ENCODE assay signal across 8 mouse cellular contexts in the genomic region with DNA sequence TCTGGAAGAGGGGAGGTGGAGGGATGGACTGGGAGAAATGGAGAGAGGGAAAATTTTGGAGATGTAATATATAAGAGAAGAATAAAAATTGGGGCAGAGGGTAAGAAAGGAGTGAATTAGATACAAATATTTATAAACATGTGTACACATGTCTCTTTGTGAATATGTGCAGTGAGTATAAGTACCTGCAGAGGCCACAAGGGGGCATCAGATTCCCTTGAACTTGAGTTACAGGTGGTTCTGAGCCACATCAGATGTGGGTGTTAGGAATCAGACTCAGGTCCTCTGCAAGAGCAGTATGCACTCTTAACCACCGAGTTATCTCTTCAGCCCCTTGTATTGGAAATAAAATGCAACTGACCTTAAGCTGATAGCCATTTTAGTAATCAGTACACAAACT. TPM values are rescaled to one million over a fixed set of nuclear protein-coding genes. Genes with fewer than 3 reads are reported as not detected.
DNase-seq lines count a peak whose midpoint lies in the region; ATAC-seq and TF ChIP-seq lines count a peak whose summit lies in the region.

No protein-coding gene starts in this region.

- H3K27me3 ChIP-seq in intestine, embryonic 16.5 days (replicated peaks; ENCODE audit: control insufficient read depth, insufficient read depth, low read length), result no peaks in the 10 kb centered on the region

- peak; percentile 37 to 41 for DNase-seq in layer of hippocampus, postnatal 10 days (ENCODE audit: low spot score in 2 of 2)
- DNase-seq in layer of hippocampus, adult 9-10 months (ENCODE audit: low spot score), result no peak
- peak; percentile 58 for DNase-seq in ES-E14 (ENCODE audit: low read depth, low spot score)
- DNase-seq in adrenal gland, postnatal 25 days, result peak; percentile 47
- peak; percentile 11 for DNase-seq in forelimb bud, embryonic 11.5 days (ENCODE audit: low read depth, low spot score)
- DNase-seq in lung, adult 2 months, result peak; percentile 33
- DNase-seq in spleen, postnatal 36 days (ENCODE audit: low spot score in 2 of 2), result peak; percentile 31 to 42

- no peaks in the 10 kb centered on the region for H3K4me1 ChIP-seq in ES-E14 (ENCODE audit: control insufficient read depth in 2 of 2, insufficient read depth in 2 of 2, low read length in 2 of 2, poor library complexity in 1 of 2)
- no peaks in the 10 kb centered on the region for H3K4me1 ChIP-seq in lung, adult 2 months (ENCODE audit: control insufficient read depth, insufficient read depth, low read length)
- H3K4me1 ChIP-seq in intestine, embryonic 16.5 days (ENCODE audit: control insufficient read depth, insufficient read depth, low read length), result no peaks in the 10 kb centered on the region

- TF ChIP-seq CTCF in lung, adult 2 months (IDR thresholded peaks at IDR 0.05; ENCODE audit: insufficient read depth, low read length), result peak; percentile 21; the same call in 1 of the 2 replicates

- TF ChIP-seq POLR2A in lung, adult 2 months (IDR thresholded peaks at IDR 0.05; ENCODE audit: borderline replicate concordance, extremely low read depth, low read depth, low read length), result no peak

- H3K4me3 ChIP-seq in ES-E14 (ENCODE audit: insufficient read depth in 1 of 2, low read depth in 1 of 2, low read length in 2 of 2, poor library complexity in 1 of 2, severe bottlenecking in 1 of 2), result no peak overlapping the region
- H3K4me3 ChIP-seq in lung, adult 2 months (replicated peaks; ENCODE audit: extremely low read depth, low read depth, low read length), result no peak overlapping the region
- H3K4me3 ChIP-seq in intestine, embryonic 16.5 days (ENCODE audit: low read length), result no peak overlapping the region

- H3K27ac ChIP-seq in ES-E14 (ENCODE audit: insufficient read depth, low read depth, low read length, poor library complexity, severe bottlenecking), result no peak overlapping the region
- no peak overlapping the region for H3K27ac ChIP-seq in intestine, embryonic 16.5 days (ENCODE audit: low read length)

- whole genome bisulfite sequencing in lung, adult 2 months, result 93% methylated on average over 1 of the region's 1 CpGs
- WGBS in intestine, embryonic 16.5 days, result 92% methylated on average over 1 of the region's 1 CpGs

- no peaks in the 10 kb centered on the region for H3K36me3 ChIP-seq in ES-E14 (ENCODE audit: control insufficient read depth, insufficient read depth, low read length, poor library complexity, severe bottlenecking)
- no peaks in the 10 kb centered on the region for H3K36me3 ChIP-seq in intestine, embryonic 16.5 days (ENCODE audit: control insufficient read depth, insufficient read depth, low read length)

- H3K9me3 ChIP-seq in ES-E14 (ENCODE audit: control insufficient read depth, insufficient read depth, low read depth, low read length), result no peaks in the 10 kb centered on the region
- no peaks in the 10 kb centered on the region for H3K9me3 ChIP-seq in intestine, embryonic 16.5 days (ENCODE audit: control insufficient read depth, low read length)

- no peak overlapping the region for H3K9ac ChIP-seq in ES-E14 (ENCODE audit: insufficient read depth, low read depth, low read length, poor library complexity, severe bottlenecking)
- H3K9ac ChIP-seq in intestine, embryonic 16.5 days (ENCODE audit: low read depth, low read length), result no peak overlapping the region

- H3K4me2 ChIP-seq in intestine, embryonic 16.5 days (ENCODE audit: low read depth, low read length), result no peak overlapping the region

- in situ Hi-C loops in ES-E14 (cut with MboI; ENCODE audit: low sequenced_read_pairs in 2 of 2, unreplicated experiment in 2 of 2), result no loop called here

- no peak for ATAC-seq in intestine, embryonic 16.5 days

TF ChIP-seq in ES-E14, 5 proteins besides CTCF, POLR2A, EP300 and RAD21:
- TF ChIP-seq ZC3H11A (IDR thresholded peaks at IDR 0.05; ENCODE audit: borderline replicate concordance, low read depth, low read length) (0 out of 2 replicates have a peak, but pooled peaks have one; percentile 29), CHD2 (IDR thresholded peaks at IDR 0.05; ENCODE audit: low read depth, low read length) (no peak)

RNA-seq across cellular contexts. Expression of a gene that starts 23.7 kb away (rescaled TPM):
- total RNA-seq in layer of hippocampus, postnatal 10 days (2021), result 10 to 100 TPM; 59.4 to 59.7 TPM
- total RNA-seq in ES-E14 (2012; rRNA removed), result 17.6 and 22.7 TPM in 2 replicates
- total RNA-seq in adrenal gland, postnatal 25 days (2021), result 23.8 and 31.4 TPM in 2 replicates
- 1.7 and 2.8 TPM in 2 replicates for polyA plus RNA-seq in lung, adult 2 months (2012; rRNA removed)
- 7.0 and 9.6 TPM in 2 replicates for polyA plus RNA-seq in intestine, embryonic 16.5 days (2015; fragmentation: Nextera tagmentation; extraction: Ambion mirVana)

RNA-seq across cellular contexts. Expression of a gene that starts 23.7 kb away (rescaled TPM):
- 100 to 1,000 TPM; 113 to 121 TPM for total RNA-seq in layer of hippocampus, postnatal 10 days (2021)
- total RNA-seq in ES-E14 (2012; rRNA removed), result 120 and 124 TPM in 2 replicates
- 123 and 131 TPM in 2 replicates for total RNA-seq in adrenal gland, postnatal 25 days (2021)
- 23.1 and 53.7 TPM in 2 replicates for polyA plus RNA-seq in lung, adult 2 months (2012; rRNA removed)
- polyA plus RNA-seq in intestine, embryonic 16.5 days (2015; fragmentation: Nextera tagmentation; extraction: Ambion mirVana), result 197 and 198 TPM in 2 replicates

RNA-seq across cellular contexts. Expression of a gene that starts 57.5 kb away (rescaled TPM):
- 10 to 100 TPM; 24.1 to 27.2 TPM for total RNA-seq in layer of hippocampus, postnatal 10 days (2021)
- total RNA-seq in ES-E14 (2012; rRNA removed), result 49.9 and 71.3 TPM in 2 replicates
- total RNA-seq in adrenal gland, postnatal 25 days (2021), result 21.6 and 23.1 TPM in 2 replicates
- polyA plus RNA-seq in lung, adult 2 months (2012; rRNA removed), result 9.4 and 9.8 TPM in 2 replicates
- 14.6 and 20.3 TPM in 2 replicates for polyA plus RNA-seq in intestine, embryonic 16.5 days (2015; fragmentation: Nextera tagmentation; extraction: Ambion mirVana)
